Mouse (Mus musculus) heart, adult 2 months (tissue): ENCODE data around the gene Xaf1. TPM values are rescaled to one million over a fixed set of nuclear protein-coding genes. Genes with fewer than 3 reads are reported as not detected.

Experiments
- DNase-seq, 2 experiments: peaks; one replicate each; pipeline ENCODE4 v3.0.0; 2021
- H3K27ac ChIP-seq: fragments of 200-600 bp; 2 replicates; pipeline ENCODE4 v1.8.1; 2022
- H3K27me3 ChIP-seq: fragments of 200-500 bp; 2 replicates; pipeline ENCODE4 v1.6.1; 2012; ENCODE audit warnings: mild to moderate bottlenecking, low read length, inconsistent platforms, mixed read lengths; ENCODE audit not compliant: control insufficient read depth, insufficient read depth
- H3K36me3 ChIP-seq: fragments of 200-500 bp; 2 replicates; pipeline ENCODE4 v1.6.1; 2012; ENCODE audit warnings: low read length, inconsistent platforms; ENCODE audit not compliant: control insufficient read depth, insufficient read depth
- H3K4me1 ChIP-seq: fragments of 200-500 bp; 2 replicates; pipeline ENCODE4 v1.6.1; 2011; ENCODE audit warnings: low read length; ENCODE audit not compliant: control insufficient read depth, insufficient read depth
- H3K4me3 ChIP-seq: fragments of 200-600 bp; 2 replicates; pipeline ENCODE4 v1.8.1; 2022
- H3K79me2 ChIP-seq: fragments of 200-500 bp; replicated peaks from 2 replicates; pipeline ENCODE4 v1.6.1; 2012; ENCODE audit warnings: mild to moderate bottlenecking, inconsistent platforms, low read length, moderate library complexity, mixed read lengths; ENCODE audit not compliant: control insufficient read depth, insufficient read depth
- H3K9ac ChIP-seq: fragments of 200-500 bp; 2 replicates; pipeline ENCODE4 v1.6.1; 2012; ENCODE audit warnings: low read depth, mild to moderate bottlenecking, control low read depth, inconsistent platforms, low read length, mixed read lengths
- CTCF ChIP-seq: fragments of 200-600 bp; IDR thresholded peaks from 2 replicates; pipeline ENCODE4 v1.8.1; 2022; ENCODE audit warnings: antibody characterized with exemption, mild to moderate bottlenecking, moderate library complexity
- EP300 ChIP-seq: fragments of 200-500 bp; IDR thresholded peaks from 2 replicates; pipeline ENCODE4 v1.6.1; 2011; ENCODE audit warnings: low read depth, low read length, control low read depth; ENCODE audit not compliant: insufficient read depth
- POLR2A ChIP-seq: fragments of 200-500 bp; IDR thresholded peaks from 2 replicates; pipeline ENCODE4 v1.6.1; 2011; ENCODE audit warnings: mild to moderate bottlenecking, low read depth, low read length, control low read depth; ENCODE audit not compliant: insufficient read depth
- WGBS: fragments of 180-500 bp; shearing (Covaris S2); methylation state at CpG from one replicate; pipeline ENCODE4 v1.1.7; 2018; 5-methylcytosine and 5-hydroxymethylcytosine counted together
- intact Hi-C: fragments of 180-260 bp; cut with DNase I; formaldehyde crosslinking; loops from one replicate; pipeline ENCODE4 v1.15.1; 2025
- polyA plus RNA-seq: library from polyadenylated mRNA; depleted of rRNA; stranded (reverse); fragments of >200 nt; gene quantifications from 2 replicates; pipeline ENCODE4 v1.2.3, GENCODE M21; 2012
- total RNA-seq, 2 experiments: library from RNA; stranded (reverse); gene quantifications; 2 replicates each; pipeline ENCODE4 v1.2.3; 2021

The Xaf1 gene
- total and polyA plus RNA-seq, 3 experiments = 9.7 to 21.8 (median 10.6) TPM

DNA sequence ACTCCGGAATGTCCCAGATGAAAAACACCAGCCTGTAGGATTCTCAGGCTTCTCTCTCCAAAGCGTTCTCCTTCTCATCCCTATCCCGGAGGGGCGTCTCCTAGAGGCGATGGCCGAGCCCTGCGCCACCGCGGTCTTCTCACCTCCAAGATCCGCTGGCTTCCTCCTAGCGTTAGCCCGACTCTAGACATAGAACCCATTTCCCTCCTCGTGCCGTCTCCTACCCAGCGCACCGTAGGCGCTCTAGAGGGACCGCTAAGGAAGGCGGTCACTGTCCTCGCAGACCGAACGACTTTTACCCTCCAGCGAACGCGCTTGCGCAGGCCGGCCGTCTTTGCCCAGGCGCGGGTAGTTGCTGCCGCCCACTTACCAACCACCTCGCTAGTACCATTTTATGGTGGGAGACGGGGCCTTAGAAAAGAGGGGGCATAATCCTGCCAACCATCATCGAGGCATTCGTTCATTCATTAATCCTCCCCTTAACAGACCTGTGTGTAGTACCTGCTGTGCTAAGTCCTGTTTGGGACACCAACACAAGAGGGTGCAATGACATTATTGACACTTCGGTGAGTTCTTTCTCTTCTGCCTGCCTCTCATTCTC, 34.4 kb upstream of the Xaf1 start, which contains the start of gene Slc13a5:
Gene Slc13a5 (minus strand): TSS at position 263 of the 601 bp plus-strand sequence.
- Histone ChIP-seq H3K4me3 (peak within 1 kb of the TSS; percentile 45), H3K27ac (no peak within 1 kb of the TSS), H3K4me1 (peaks cover 2% of the 10 kb centered on the region; the same call in 1 of the 2 replicates), H3K9ac (peak within 1 kb of the TSS; percentile 20), H3K79me2 (no peaks in the 10 kb centered on the region), H3K27me3 (peaks cover 1% of the 10 kb centered on the region; the same call in 1 of the 2 replicates), H3K36me3 (no peaks in the 10 kb centered on the region)
- 6% methylated on average over 36 of the region's 36 CpGs for WGBS
- no peak for TF ChIP-seq EP300
- TF ChIP-seq CTCF = no peak
- TF ChIP-seq POLR2A = no peak
- intact Hi-C loops = no loop called here
- DNase-seq = peak; percentile 9 to 25

GRCm38 (mm10) chr11:72271761-72272160, 29.7 kb upstream of the Xaf1 start:
- 29% methylated on average over 1 of the region's 1 CpGs for WGBS
- H3K36me3 ChIP-seq = no peaks in the 10 kb centered on the region
- H3K27ac ChIP-seq = no peak overlapping the region
- H3K4me3 ChIP-seq = no peak overlapping the region
- H3K4me1 ChIP-seq = 0 out of 2 replicates have a peak, but pooled peaks cover 2% of the 10 kb centered on the region
- H3K27me3 ChIP-seq = peaks cover 1% of the 10 kb centered on the region; the same call in 1 of the 2 replicates
- no peaks in the 10 kb centered on the region for H3K79me2 ChIP-seq
- TF ChIP-seq CTCF (no peak), EP300 (no peak), POLR2A (no peak)
- no peak overlapping the region for H3K9ac ChIP-seq
- intact Hi-C loops = no loop called here
- DNase-seq = no peak

- Histone ChIP-seq H3K4me3 (no peak overlapping the region), H3K27ac (no peak overlapping the region), H3K9ac (no peak overlapping the region), H3K4me1 (no peaks in the 10 kb centered on the region), H3K36me3 (no peaks in the 10 kb centered on the region), H3K27me3 (no peaks in the 10 kb centered on the region), H3K79me2 (no peaks in the 10 kb centered on the region)
- intact Hi-C loops = no loop called here
- DNase-seq = no peak
- 60% methylated on average over 3 of the region's 3 CpGs for WGBS
- TF ChIP-seq POLR2A = no peak
- TF ChIP-seq EP300 = no peak
- TF ChIP-seq CTCF = no peak
Measured at GRCm38 (mm10) chr11:72273341-72273740, 28.1 kb upstream of the Xaf1 start.

GRCm38 (mm10) chr11:72281143-72281851, 20.1 kb upstream of the Xaf1 start:
- no peak overlapping the region for H3K27ac ChIP-seq
- H3K79me2 ChIP-seq = no peaks in the 10 kb centered on the region
- no peak overlapping the region for H3K9ac ChIP-seq
- TF ChIP-seq POLR2A (no peak), CTCF (no peak), EP300 (no peak)
- no peak for DNase-seq
- no peaks in the 10 kb centered on the region for H3K36me3 ChIP-seq
- H3K4me3 ChIP-seq = no peak overlapping the region
- H3K27me3 ChIP-seq = no peaks in the 10 kb centered on the region
- no peaks in the 10 kb centered on the region for H3K4me1 ChIP-seq
- 70% methylated on average over 5 of the region's 5 CpGs for WGBS
- intact Hi-C loops = no loop called here

DNA sequence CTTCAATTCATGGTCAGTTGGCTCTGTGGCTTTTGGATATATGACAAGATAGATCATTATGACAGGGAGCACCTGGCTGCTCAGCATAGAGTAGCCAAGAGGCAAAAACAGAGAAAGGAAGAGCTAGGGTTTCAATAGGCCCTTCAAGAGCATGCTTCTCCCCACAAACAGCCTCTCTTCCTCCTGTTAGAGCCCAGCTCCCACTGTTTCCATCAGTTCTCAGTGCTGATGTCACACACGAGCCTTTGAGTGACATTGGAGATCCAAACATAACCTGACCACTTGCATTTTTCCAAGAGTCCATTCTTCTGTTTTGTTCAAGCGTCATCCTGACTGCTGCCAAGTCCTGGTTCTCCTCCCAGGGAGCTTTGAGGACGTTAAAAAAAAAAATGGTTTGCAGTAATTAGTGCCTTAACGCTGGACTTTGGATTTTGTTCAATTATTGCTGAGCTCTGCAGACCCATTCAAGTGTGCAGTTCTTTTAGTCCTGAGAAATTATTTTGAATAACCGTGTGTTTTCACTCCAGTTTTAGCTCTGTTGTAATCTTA, 19.5 kb upstream of the Xaf1 start:
- intact Hi-C loops = no loop called here
- no peak for TF ChIP-seq EP300
- no peak for TF ChIP-seq CTCF
- no peak for TF ChIP-seq POLR2A
- H3K36me3 ChIP-seq = no peaks in the 10 kb centered on the region
- H3K9ac ChIP-seq = no peak overlapping the region
- no peak for DNase-seq
- H3K27ac ChIP-seq = no peak overlapping the region
- WGBS = 43% methylated on average over 5 of the region's 5 CpGs
- H3K4me1 ChIP-seq = no peaks in the 10 kb centered on the region
- H3K27me3 ChIP-seq = no peaks in the 10 kb centered on the region
- H3K4me3 ChIP-seq = no peak overlapping the region
- no peaks in the 10 kb centered on the region for H3K79me2 ChIP-seq
